Mouse (Mus musculus) spleen, adult 2 months (tissue): Measurements from ENCODE around the gene Tlr6. TPM values are rescaled to one million over a fixed set of nuclear protein-coding genes. Genes with fewer than 3 reads are reported as not detected.
A peak's percentile ranks its signal among the peaks of the same experiment; 100 is the strongest.

Experiments used
- DNase-seq, 2 experiments: peaks; one replicate each; pipeline versions ENCODE4 v3.0.0 to v3.0.0-alpha.2; 2012 to 2021; ENCODE audit warnings: low spot score in 2 of 2, low read depth in 1 of 2
- H3K27ac ChIP-seq: fragments of 200-500 bp; 2 replicates; pipeline ENCODE4 v1.5.1; 2012; ENCODE audit warnings: low read length, inconsistent platforms; ENCODE audit not compliant: insufficient read depth
- H3K27me3 ChIP-seq: fragments of 200-500 bp; 2 replicates; pipeline ENCODE4 v1.6.1; 2012; ENCODE audit warnings: mild to moderate bottlenecking, moderate library complexity, low read length, inconsistent platforms; ENCODE audit not compliant: control insufficient read depth, insufficient read depth
- H3K36me3 ChIP-seq: fragments of 200-500 bp; 2 replicates; pipeline ENCODE4 v1.6.1; 2012; ENCODE audit warnings: mild to moderate bottlenecking, low read length, inconsistent platforms; ENCODE audit not compliant: control insufficient read depth, insufficient read depth
- H3K4me1 ChIP-seq: fragments of 200-500 bp; 2 replicates; pipeline ENCODE4 v1.6.1; 2011; ENCODE audit warnings: inconsistent platforms; ENCODE audit not compliant: control insufficient read depth, insufficient read depth, insufficient read length
- H3K4me3 ChIP-seq: fragments of 200-500 bp; 2 replicates; pipeline ENCODE4 v1.5.1; 2011; ENCODE audit warnings: mild to moderate bottlenecking, inconsistent platforms; ENCODE audit not compliant: insufficient read depth, insufficient read length; ENCODE audit errors: extremely low read depth
- CTCF ChIP-seq: fragments of 200-500 bp; IDR thresholded peaks from 2 replicates; pipeline ENCODE4 v1.5.1; 2011; ENCODE audit warnings: mild to moderate bottlenecking, inconsistent platforms; ENCODE audit not compliant: insufficient read depth, insufficient read length, insufficient replicate concordance; ENCODE audit errors: extremely low read depth
- POLR2A ChIP-seq: fragments of 200-500 bp; IDR thresholded peaks from 2 replicates; pipeline ENCODE4 v1.6.1; 2011; ENCODE audit warnings: low read depth, low read length, inconsistent platforms
- WGBS: fragments of 180-500 bp; shearing (Covaris S2); methylation state at CpG from one replicate; pipeline ENCODE4 v1.1.7; 2018; 5-methylcytosine and 5-hydroxymethylcytosine counted together
- polyA plus RNA-seq: library from polyadenylated mRNA; depleted of rRNA; stranded (reverse); fragments of >200 nt; gene quantifications from 2 replicates; pipeline ENCODE4 v1.2.3, GENCODE M21; 2012; rRNA removed

Gene Tlr6
- 2.4 and 3.4 TPM in 2 replicates for polyA plus RNA-seq

GRCm38 (mm10) chr5:64959843-64960230 is at the start of gene Tlr6:
Gene Tlr6 (minus strand): TSS chr5:64960097.
- 19% methylated on average over 13 of the region's 13 CpGs for WGBS
- Histone ChIP-seq H3K27me3 (no peaks in the 10 kb centered on the region), H3K4me1 (peaks cover 12% of the 10 kb centered on the region; the same call in 1 of the 2 replicates), H3K27ac (peak within 1 kb of the TSS; percentile 96), H3K36me3 (no peaks in the 10 kb centered on the region), H3K4me3 (peak within 1 kb of the TSS; percentile 66)
- peak; percentile 40 to 68 for DNase-seq
- TF ChIP-seq CTCF, result peak; percentile 9; the same call in 1 of the 2 replicates
- no peak for TF ChIP-seq POLR2A

GRCm38 (mm10) chr5:65006011-65006491 is 46.2 kb upstream of the Tlr6 start:
- H3K4me3 ChIP-seq, result no peak overlapping the region
- DNase-seq, result no peak
- 27% methylated on average over 4 of the region's 4 CpGs for WGBS

GRCm38 (mm10) chr5:65005251-65005650 is 45.4 kb upstream of the Tlr6 start:
- no peak for TF ChIP-seq CTCF
- Histone ChIP-seq H3K4me3 (no peak overlapping the region), H3K4me1 (peaks cover 18% of the 10 kb centered on the region), H3K27ac (no peak overlapping the region), H3K27me3 (no peaks in the 10 kb centered on the region), H3K36me3 (no peaks in the 10 kb centered on the region; the same call in 1 of the 2 replicates)
- WGBS, result 69% methylated on average over 4 of the region's 4 CpGs
- no peak for DNase-seq

More at GRCm38 (mm10) chr5:65006011-65006491, 46.2 kb upstream of the Tlr6 start:
- Histone ChIP-seq H3K36me3 (no peaks in the 10 kb centered on the region; the same call in 1 of the 2 replicates), H3K4me1 (peaks cover 18% of the 10 kb centered on the region), H3K27me3 (no peaks in the 10 kb centered on the region), H3K27ac (0 out of 2 replicates have a peak overlapping the region, but pooled peaks have one; percentile 5)
- no peak for TF ChIP-seq CTCF
- TF ChIP-seq POLR2A, result no peak

- H3K36me3 ChIP-seq, result no peaks in the 10 kb centered on the region
- H3K27ac ChIP-seq, result no peak overlapping the region
- no peak for TF ChIP-seq POLR2A
- TF ChIP-seq CTCF, result no peak
- peaks cover 18% of the 10 kb centered on the region for H3K4me1 ChIP-seq
- no peak for DNase-seq
- 88% methylated on average over 7 of the region's 7 CpGs for WGBS
- no peaks in the 10 kb centered on the region for H3K27me3 ChIP-seq
- no peak overlapping the region for H3K4me3 ChIP-seq
Observed at GRCm38 (mm10) chr5:65003946-65004535, 44.1 kb upstream of the Tlr6 start.

GRCm38 (mm10) chr5:65002940-65003824 is 43.3 kb upstream of the Tlr6 start:
- H3K4me3 ChIP-seq, result no peak overlapping the region
- H3K4me1 ChIP-seq, result peaks cover 18% of the 10 kb centered on the region
- H3K36me3 ChIP-seq, result no peaks in the 10 kb centered on the region
- H3K27me3 ChIP-seq, result no peaks in the 10 kb centered on the region
- H3K27ac ChIP-seq, result no peak overlapping the region
- no peak for DNase-seq
- TF ChIP-seq CTCF (no peak), POLR2A (no peak)
- WGBS, result 70% methylated on average over 10 of the region's 10 CpGs

- no peak for DNase-seq
- no peak for TF ChIP-seq POLR2A
- TF ChIP-seq CTCF, result no peak
- no peaks in the 10 kb centered on the region for H3K4me1 ChIP-seq
- H3K4me3 ChIP-seq, result no peak overlapping the region
- 95% methylated on average over 2 of the region's 2 CpGs for WGBS
- H3K36me3 ChIP-seq, result no peaks in the 10 kb centered on the region
- H3K27ac ChIP-seq, result no peak overlapping the region
- no peaks in the 10 kb centered on the region for H3K27me3 ChIP-seq
Observed at GRCm38 (mm10) chr5:64995408-64995807, 35.5 kb upstream of the Tlr6 start.
